Mouse (Mus musculus) large intestine, adult 2 months (tissue): ENCODE results near the gene Aktip. TPM values are rescaled to one million over a fixed set of nuclear protein-coding genes. Genes with fewer than 3 reads are reported as not detected.

Experiments
- DNase-seq: peaks from one replicate; pipeline ENCODE4 v3.0.0-alpha.2; 2012; ENCODE audit warnings: low read depth, low spot score
- WGBS: fragments of 180-500 bp; shearing (Covaris S2); methylation state at CpG from one replicate; pipeline ENCODE4 v1.1.7; 2018; 5-methylcytosine and 5-hydroxymethylcytosine counted together
- polyA plus RNA-seq: library from polyadenylated mRNA; depleted of rRNA; stranded (reverse); fragments of >200 nt; gene quantifications from 2 replicates; pipeline ENCODE4 v1.2.3, GENCODE M21; 2012; rRNA removed

Aktip gene
- 33.4 and 33.6 TPM in 2 replicates for polyA plus RNA-seq

- DNase-seq = no peak
- WGBS = 90% methylated on average over 7 of the region's 7 CpGs
Observed at GRCm38 (mm10) chr8:91199876-91200275, at the start of gene Aktip. Aktip (minus strand) TSS chr8:91199976.

DNA sequence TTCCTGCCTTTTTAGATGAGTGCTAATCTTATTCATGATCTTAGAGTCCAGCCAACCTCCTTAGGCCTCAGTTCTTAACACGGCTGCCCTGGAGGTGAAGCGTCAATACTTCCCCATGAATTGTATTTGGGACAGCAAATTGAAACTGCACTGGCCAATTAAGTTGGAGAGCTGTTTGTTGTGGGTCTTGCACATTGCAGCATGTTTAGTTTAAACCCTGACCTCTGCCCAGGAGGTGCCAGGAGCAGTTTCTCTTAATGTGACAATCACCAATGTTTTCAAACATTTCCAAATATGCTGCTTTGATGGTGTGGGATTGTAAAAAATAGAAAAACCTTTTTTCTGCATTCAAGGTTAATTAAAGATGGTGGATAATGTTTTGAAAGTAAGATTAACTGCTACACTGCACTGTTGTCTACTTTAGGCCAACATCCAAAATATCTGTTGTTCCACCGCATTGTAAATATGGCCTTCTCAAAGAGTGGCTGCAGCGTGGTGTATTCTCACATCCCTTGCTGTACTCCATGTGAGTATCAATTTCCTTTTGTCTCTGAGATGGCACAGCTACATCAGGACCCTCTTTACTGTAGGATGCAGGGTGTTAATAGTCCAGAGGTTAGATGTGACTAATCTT lies 46.2 kb upstream of the Aktip start:
- WGBS = 85% methylated on average over 4 of the region's 4 CpGs
- DNase-seq = no peak

GRCm38 (mm10) chr8:91242721-91243120 lies 42.9 kb upstream of the Aktip start:
- no peak for DNase-seq
- WGBS = 65% methylated on average over 1 of the region's 1 CpGs

DNA sequence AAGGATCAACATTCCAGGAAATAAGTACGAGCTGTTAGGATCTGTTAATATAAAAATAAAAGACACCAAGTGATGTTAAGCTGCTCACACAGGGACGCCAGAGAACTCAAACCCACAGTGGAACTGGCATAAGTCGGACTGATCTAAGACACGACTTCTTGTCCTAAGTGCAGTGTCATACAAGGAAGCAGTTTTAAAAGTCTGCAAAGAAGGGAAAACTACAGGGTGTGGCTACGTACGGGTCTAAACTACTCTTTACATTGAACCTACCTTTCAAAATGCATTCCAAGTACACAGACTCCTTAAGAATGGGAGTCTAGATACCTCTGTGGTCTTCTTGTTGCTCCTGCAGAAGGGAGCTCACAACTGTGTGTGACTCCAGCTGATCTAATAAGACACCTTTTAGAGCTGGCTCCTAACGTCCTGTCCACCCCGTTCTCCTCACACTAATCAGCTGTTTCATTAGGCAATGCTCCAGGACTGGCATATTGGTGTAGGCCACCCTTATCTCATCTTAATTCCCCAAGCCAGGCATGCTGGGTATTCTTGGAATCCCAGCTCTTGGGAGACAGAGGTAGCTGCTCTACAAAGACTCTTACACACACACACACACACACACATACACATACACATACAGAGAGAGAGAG lies 42.2 kb upstream of the Aktip start:
- no peak for DNase-seq
- WGBS = 34% methylated on average over 8 of the region's 8 CpGs

- DNase-seq = no peak
- 68% methylated on average over 5 of the region's 5 CpGs for WGBS
Observed at GRCm38 (mm10) chr8:91241371-91241770, 41.6 kb upstream of the Aktip start.

DNA sequence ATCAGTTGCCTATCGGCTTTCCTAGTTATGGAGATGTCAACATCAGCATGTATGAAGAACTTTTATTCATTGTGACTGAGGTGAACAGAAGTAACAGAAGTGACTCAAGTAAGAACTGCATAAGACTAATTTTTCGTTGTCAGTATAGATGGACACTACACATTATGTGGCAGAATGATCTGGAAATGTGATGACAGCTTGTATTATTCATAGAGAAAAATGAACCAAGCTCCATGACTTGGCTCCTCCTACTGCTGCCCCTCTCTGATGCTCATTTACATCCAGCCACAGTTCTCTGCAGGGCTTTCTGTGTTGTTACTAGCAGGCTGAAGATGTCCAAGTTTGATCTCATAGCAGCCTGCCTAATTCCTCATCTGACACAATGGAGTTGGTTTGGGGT lies 37.4 kb upstream of the Aktip start:
- WGBS = 89% methylated on average over 2 of the region's 2 CpGs
- no peak for DNase-seq

GRCm38 (mm10) chr8:91234097-91234496 lies 34.3 kb upstream of the Aktip start:
- no peak for DNase-seq
- WGBS = 87% methylated on average over 2 of the region's 2 CpGs

DNA sequence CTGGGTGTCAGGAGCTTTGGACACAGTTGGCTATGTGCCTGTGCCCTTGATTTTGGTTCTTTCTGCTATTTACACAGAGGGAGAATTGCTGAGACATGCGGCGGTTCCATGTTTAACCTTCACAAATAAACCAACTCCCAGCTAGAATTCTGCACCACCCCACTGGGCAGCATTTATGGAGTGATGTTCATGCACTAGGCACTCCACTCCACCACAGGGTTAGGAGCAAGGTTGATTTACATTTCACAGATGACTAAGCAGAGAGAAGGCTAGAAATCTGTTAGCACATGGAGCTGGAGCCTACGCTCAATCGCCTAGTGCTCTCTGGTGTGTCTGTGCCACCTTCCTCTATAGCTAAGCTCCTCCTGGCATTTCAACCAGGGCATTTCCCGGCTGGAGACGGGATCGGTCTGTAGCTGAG lies 27.7 kb upstream of the Aktip start:
- no peak for DNase-seq
- WGBS = 38% methylated on average over 7 of the region's 7 CpGs

- whole genome bisulfite sequencing = 96% methylated on average over 7 of the region's 7 CpGs
- DNase-seq = no peak
Observed at GRCm38 (mm10) chr8:91224227-91224626, 24.5 kb upstream of the Aktip start.

GRCm38 (mm10) chr8:91221841-91222240 lies 22.1 kb upstream of the Aktip start:
- 92% methylated on average over 2 of the region's 2 CpGs for WGBS
- DNase-seq = no peak

DNA sequence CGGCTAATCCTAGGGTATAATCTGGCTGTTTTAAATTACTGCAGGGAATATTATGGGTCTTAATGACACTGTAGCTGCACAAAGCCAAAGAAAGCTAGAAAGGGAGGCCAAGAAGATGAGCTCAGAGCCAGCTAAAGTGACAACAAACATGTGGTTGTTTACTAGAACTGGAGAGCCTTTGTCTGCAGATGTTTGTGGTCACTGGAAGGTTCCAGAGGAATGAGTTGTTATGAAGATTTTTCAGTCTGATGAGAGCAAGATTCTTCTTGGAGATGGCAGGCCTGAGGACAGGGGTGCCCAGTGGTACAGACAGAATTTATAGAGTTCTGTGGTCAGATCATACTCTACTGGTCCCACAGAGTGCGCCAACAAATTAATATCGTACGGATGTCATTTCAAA lies 18.5 kb upstream of the Aktip start:
- no peak for DNase-seq

GRCm38 (mm10) chr8:91217062-91217905 lies 17.5 kb upstream of the Aktip start:
- DNase-seq = no peak
- WGBS = 87% methylated on average over 5 of the region's 5 CpGs

More for the DNA sequence above, 18.5 kb upstream of the Aktip start:
- 80% methylated on average over 4 of the region's 4 CpGs for WGBS

DNA sequence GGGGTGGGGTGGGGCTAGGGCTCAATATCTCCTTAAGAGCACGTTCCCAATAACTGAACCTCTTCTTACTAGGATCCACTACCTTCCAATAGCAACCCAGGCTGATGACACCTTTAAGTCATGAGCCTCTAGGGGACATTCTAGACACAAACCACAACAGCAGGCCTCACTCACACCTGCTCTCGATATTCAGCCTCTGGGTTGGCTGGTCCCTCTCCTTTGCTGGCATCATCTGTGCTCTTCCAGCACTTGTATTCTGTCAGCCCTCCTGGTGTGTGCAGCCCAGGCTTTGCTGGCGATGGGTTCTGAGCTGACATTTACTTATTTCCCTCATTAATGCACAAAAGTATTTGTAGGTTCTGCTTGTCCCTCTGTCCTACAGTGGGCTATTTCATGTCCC lies 14.5 kb upstream of the Aktip start:
- no peak for DNase-seq
- 75% methylated on average over 3 of the region's 3 CpGs for WGBS

DNA sequence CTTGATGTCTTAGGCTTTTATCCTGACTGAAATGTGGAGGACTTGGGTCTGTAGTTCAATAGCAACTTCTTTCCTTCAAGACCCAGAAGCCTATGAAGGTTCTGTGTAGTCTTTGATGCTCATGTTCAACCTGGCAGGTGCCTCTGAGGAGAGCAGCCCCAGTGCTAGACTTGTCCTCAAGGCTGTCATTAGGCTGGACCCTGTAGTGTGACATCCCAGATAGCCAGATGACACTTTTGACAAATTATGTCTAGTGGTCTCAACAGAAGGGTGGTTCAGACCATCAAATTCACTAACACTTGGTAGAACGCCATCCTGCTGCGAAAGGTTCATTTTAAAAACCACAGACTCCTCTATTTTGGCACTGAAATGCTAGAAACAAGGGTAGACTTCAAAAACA lies 13.2 kb upstream of the Aktip start:
- 89% methylated on average over 2 of the region's 2 CpGs for WGBS
- DNase-seq = no peak

GRCm38 (mm10) chr8:91209658-91210057 lies 9.9 kb upstream of the Aktip start:
- WGBS = 71% methylated on average over 3 of the region's 3 CpGs
- DNase-seq = no peak

- no peak for DNase-seq
Observed at GRCm38 (mm10) chr8:91207676-91208075, 7.9 kb upstream of the Aktip start.

GRCm38 (mm10) chr8:91205897-91206296 lies 6.1 kb upstream of the Aktip start:
- 72% methylated on average over 6 of the region's 6 CpGs for WGBS
- no peak for DNase-seq

More at GRCm38 (mm10) chr8:91207676-91208075, 7.9 kb upstream of the Aktip start:
- 52% methylated on average over 2 of the region's 2 CpGs for WGBS

DNA sequence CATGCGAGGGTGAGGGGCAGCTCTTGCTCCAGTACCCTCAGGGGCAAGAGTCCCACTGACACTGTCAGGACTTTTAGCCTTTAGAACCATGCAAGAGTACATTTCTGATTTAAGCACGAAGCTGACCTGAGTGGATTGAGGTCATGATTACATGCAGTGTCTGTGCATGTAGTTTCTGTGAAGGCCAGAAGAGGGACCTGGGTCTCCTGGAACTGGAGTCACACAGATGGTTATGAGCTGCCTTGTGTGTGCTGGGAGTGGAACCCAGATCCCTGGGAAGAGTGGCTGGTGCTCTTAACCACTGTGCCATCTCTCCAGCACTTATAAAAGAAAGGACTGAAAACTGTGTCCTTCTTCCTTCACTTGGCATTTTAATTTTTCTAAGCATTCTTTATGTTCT lies 1.4 kb upstream of the Aktip start:
- WGBS = 77% methylated on average over 2 of the region's 2 CpGs

DNA sequence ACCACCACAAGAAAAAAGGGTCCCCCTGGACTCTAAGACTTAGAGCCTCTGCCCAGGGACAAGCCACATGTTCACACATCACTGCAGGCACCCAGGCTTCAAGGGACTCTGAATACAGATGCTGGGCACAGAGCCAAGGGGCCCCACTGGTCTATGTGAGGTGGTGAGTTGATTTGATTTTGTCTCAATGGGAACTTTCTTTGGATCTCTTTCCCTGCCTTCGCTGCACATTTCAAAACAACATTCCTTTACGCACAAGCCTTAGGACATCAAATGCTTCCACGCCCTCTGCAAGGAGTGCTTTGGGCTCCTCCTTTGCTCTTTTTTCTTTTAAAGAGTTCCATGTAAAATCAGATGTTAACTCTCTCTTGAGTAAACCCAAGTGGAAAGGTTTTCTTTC lies 1.7 kb downstream of the Aktip start:
- 62% methylated on average over 3 of the region's 3 CpGs for WGBS
- DNase-seq = no peak

More for the DNA sequence above, 1.4 kb upstream of the Aktip start:
- no peak for DNase-seq

DNA sequence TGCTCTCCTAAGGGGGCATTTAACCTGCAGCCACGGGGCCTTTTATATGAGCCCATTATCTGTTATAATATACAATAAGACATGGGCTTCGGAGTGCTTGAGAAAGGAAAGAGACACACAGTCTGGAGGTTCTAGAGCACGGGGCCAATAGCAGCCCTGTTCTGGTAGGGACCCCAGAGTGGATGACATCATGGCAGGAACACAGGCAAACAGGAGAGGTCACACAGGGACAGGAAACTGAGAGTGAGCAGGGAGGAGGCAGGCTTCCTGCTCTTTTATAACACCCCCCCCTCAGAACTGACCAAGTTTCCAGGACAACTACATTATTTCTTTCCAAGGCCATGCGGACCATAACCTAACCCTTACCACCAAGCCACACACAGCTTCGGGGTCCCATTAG lies 2.5 kb downstream of the Aktip start:
- 63% methylated on average over 5 of the region's 5 CpGs for WGBS

DNA sequence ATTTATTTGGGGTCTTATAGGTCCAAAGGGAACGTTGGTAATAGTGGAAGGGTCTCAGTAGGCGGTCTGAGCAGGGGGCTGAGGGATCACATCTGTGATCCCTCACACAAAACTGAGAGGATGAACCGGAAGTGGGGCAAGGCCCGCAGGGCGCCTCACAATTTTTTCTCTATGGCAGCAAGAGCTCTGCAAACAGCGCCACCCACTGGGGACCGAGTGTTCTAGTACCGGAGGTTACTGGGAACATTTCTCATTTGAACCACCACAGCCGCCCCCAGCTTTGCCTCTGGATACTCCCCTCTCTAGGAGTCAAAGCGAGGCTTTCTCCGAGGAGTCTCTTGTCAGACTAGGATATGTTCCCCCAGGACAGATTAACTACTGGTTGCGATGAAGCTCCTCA lies 3.1 kb downstream of the Aktip start:
- no peak for DNase-seq
- WGBS = 81% methylated on average over 12 of the region's 12 CpGs

More for the DNA sequence above, 2.5 kb downstream of the Aktip start:
- DNase-seq = no peak
